Mouse (Mus musculus): Measurements from ENCODE around the gene Ddx39. TPM values are rescaled to one million over a fixed set of nuclear protein-coding genes. Genes with fewer than 3 reads are reported as not detected.

Ddx39 gene
- 10 to 100 TPM; 15.2 to 15.9 TPM for total RNA-seq (2021)
- long read RNA-seq, experiment 1, transcript Ddx39-201 (11 exons, 1,656 nt): major isoform, 25 of 32 reads
- long read RNA-seq, experiment 1, partial matches to known transcripts: 4 of 32 reads
- long read RNA-seq, experiment 1, other reads (novel, unspliced or antisense): 1 of 32 reads
- long read RNA-seq, experiment 2, transcript Ddx39-201 (11 exons, 1,656 nt): major isoform, 8 of 11 reads
- long read RNA-seq, experiment 2, partial matches to known transcripts: 0 of 11 reads
- long read RNA-seq, experiment 2, other reads (novel, unspliced or antisense): 2 of 11 reads

DNA sequence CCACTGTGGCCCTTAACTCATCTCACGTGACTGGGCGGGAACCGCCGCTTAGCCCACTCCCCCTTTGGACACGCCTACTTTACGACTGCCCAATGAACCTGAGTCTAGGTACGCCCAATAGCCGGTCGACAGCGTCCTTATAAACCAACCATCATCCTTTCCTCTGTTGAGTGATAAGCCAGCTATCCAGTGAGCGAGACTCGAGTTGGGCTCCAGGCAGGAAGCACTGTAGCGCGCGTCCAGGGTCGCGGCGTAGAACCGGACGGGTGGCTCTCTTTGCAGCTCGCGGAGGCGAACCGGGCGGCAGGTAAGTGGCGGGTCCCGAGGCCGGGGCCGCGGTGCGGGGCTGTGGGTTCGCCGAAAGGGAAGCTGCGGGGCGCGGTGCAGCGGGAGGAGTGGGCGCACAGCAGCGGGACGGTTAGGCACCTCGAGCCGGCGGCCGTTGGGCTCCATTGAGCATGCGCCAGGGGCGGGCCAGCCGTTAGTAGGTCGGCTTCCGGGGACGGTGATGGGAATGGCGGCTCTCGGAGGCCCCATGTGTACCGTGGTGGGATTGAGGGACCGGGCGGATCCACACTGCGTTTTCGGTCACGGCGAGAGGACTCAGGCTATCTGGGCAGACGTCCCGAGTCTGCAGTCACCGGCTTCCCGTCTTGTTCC lies at the start of gene Ddx39:
Ddx39 (plus strand) TSS at position 147 of the 660 bp plus-strand sequence.
- DNase-seq: peak; percentile 98 to 99

DNA sequence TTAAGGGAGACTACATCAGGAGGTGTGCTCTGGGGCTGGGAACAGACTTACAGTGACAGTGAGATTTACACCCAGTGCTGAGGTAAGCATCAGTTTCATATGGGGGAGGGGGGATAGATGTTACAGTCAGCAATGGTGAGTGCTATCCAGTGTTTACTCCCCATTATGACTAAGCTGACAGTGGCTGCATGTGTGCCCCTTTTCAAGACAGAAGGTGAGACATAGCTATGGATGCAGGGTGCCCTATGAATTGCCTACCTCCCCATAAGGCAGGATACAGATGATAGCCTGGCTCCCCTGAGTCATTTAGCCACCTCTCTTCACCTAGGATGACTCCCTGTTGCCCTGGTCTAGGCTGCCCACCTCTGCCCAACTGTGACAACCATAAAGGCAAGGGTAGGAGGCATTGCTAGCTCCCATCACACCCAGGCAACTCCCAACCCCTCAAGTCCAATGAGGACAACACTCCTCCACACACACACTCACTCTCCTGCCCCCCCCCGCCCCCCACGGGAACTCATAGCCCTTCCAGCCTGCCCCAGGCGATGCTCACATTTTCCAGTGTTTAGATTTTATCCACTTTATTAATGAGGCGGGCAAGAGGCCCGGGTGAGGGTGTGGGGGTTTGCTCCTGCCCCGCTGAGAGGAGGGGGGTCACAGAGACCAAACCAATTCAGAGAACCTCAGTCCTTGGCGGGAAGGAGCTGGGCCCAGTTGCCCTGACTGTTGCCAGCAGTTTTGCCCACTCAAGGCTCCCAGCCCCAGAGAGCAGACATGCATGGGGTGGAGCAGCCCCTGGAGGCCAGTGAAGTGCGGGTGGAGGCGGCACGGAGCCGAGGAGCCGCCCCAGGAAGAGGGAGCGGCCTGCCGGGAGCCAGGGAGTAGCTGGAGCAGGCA lies 48.8 kb upstream of the Ddx39 start, which contains the start of gene Ptger1:
Ptger1 (plus strand) TSS at position 710 of the 897 bp plus-strand sequence.
- DNase-seq: peak; percentile 74 to 88

DNA sequence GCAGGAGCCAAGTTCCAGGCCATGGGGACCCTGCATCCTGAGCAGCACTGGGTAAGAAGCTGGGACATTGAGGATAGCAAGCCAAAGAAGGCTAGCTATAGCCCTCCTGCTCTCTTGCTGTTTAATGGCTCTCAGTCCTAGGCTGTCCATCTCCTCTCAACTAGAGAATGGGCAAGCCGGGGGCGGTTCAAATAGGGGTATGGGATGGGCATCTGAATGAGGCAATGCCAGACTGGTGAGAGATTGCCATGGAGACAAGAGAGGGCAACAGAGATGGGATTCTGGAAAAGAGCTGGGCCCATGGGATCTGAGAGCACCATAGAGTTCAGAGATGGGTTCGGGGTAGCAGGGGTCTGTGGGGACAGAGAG lies 48.1 kb upstream of the Ddx39 start:
- DNase-seq: no peak

DNA sequence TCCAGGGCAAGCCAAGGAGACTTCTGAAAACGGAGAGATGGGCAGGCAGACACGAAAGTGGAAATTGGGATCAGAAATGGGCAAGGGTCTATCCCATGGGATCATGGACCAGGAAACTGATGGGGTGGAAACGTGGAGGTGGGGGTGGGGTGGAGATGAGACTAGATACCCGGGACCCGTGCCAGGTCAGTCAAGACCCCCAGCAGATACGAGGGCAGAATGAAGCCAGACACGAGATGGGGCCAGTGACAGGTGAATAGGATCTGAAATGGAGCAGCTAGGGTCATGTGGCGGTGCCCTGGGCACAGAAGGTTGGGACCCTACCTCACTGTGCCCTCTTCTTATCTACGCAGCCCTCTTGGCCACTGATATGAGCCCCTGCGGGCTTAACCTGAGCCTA lies 47.5 kb upstream of the Ddx39 start:
- DNase-seq: no peak

DNA sequence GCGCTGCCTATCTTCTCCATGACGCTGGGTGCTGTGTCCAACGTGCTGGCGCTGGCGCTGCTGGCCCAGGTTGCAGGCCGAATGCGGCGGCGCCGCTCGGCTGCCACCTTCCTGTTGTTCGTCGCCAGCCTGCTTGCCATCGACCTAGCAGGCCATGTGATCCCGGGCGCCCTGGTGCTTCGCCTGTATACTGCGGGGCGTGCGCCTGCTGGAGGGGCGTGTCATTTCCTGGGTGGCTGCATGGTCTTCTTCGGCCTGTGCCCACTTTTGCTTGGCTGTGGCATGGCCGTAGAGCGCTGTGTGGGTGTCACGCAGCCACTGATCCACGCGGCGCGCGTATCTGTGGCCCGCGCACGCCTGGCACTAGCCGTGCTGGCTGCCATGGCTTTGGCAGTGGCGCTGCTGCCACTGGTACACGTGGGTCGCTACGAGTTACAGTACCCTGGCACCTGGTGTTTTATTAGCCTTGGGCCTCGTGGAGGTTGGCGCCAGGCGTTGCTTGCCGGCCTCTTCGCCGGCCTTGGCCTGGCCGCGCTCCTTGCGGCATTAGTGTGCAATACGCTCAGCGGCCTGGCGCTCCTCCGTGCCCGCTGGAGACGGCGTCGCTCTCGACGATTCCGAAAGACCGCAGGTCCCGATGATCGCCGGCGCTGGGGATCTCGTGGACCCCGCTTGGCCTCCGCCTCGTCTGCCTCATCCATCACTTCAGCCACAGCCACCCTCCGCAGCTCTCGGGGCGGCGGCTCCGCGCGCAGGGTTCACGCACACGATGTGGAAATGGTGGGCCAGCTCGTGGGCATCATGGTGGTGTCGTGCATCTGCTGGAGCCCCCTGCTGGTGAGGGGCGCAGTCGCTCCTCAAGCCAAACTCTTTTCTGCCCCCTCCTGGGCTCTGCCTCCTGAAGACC lies 46.7 kb upstream of the Ddx39 start:
- peak; percentile 39 to 60 for DNase-seq

GRCm38 (mm10) chr8:83669013-83669412 lies 46.0 kb upstream of the Ddx39 start:
- DNase-seq: no peak

- DNase-seq: no peak
Measured at GRCm38 (mm10) chr8:83672936-83673335, 42.0 kb upstream of the Ddx39 start.

- no peak for DNase-seq
Measured at GRCm38 (mm10) chr8:83674497-83674896, 40.5 kb upstream of the Ddx39 start.

DNA sequence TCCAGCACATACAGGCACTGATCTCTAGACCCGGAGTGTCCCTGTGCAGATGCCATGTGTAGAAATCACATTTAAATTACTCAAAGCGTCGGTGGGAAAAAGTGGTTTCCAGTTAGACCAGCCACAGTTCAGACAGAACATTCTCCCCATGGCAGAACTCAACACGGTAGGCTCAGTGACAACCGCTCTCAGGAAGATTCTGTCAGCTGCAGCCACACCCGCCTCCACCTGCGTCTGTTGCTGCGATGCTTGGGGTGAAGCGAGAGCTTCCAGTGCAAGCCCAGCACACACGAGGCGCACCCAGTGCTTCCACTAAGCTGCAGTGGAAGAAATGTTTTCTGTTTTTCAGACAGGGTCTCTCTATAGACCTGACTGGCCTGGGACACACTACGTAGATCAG lies 35.1 kb upstream of the Ddx39 start:
- DNase-seq: no peak

- DNase-seq: no peak
Measured at GRCm38 (mm10) chr8:83680603-83681002, 34.4 kb upstream of the Ddx39 start.

DNA sequence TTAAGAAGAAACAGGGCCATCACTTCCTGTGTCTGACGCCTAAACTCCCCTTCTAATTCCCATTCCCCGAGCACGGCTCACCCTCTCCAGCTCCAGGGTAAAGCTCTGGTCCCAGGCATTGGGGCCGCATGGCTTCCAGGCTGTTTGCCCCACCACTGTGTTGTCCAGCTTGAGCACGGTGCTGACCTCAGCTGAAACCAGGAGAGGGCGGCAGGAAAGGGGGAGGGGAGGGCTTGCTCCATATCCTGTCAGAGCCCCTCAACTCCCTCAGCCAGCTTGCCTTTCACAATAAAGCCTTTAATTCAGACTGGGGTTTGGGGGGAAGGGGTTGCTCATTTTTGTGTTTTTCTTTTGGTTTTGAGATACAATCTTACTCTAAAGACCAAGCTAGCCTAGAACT lies 33.9 kb upstream of the Ddx39 start:
- DNase-seq: no peak

DNA sequence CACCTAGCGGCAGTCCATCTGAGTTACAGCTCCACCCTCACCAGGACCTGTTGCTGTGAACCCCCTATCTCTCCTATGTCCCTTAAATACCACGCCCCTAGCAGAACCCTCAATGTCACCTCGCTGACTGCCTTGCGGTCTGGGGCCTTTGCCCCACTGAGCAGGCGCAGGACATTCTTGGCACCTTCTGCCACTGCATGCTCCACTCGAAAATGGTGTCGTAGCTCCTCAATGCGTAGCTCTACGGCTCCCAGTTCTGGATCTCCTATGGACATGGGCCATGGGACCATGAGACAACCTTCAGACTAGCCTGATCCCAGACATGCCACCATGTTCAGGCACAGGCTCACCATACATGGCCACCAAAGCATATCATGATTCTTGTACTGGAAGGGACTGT lies 30.5 kb upstream of the Ddx39 start:
- no peak for DNase-seq

DNA sequence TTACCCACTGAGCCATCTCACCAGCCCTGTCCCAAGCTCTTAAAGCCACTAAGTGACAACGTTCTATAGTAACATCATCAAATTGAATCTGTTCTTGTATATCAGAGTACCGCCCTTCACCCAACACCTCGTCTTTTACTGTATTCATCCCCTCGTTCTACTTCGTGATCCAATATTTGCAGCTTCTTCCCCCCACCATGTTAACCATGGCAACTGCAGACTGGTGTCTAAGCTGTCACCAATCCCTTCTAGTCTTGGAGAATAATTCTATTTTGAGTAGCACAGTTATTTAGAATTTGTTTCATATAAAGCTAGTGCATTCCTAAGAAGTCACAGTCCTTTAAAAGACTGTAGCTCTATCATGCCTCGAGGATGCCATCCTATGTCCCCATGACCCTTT lies 25.7 kb upstream of the Ddx39 start:
- no peak for DNase-seq

DNA sequence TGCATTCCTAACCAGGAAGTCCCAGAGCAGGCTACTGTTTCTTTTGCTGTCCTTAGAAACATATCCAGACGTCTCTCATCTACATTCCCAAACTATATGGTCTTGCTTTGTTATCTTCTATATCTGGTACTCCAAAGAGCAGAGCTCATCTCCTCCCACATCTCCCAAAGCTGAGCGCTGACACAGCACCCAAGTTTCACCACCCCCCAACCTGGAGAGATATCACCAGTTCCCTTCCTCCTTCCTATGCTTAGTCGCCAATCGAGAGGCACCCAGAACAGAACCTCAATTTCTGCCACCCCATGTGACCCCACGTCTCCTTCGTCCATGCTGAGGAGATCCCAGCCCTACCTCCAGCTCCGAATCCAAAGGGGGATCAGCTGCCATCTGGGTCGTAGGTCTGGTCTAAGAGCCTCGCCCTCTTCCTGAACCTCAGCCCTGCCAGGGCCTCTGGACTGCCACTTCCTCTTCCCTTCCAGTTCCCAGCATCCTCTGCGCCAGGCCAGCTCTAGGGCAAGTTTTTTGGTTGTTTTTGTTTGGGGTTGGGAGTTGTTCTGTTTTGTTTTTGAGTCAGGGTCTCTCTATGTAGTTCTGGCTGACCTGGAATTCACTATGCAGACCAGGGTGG lies 21.3 kb upstream of the Ddx39 start:
- peak; percentile 50 to 70 for DNase-seq

GRCm38 (mm10) chr8:83694369-83695160 lies 20.4 kb upstream of the Ddx39 start:
- DNase-seq: no peak

GRCm38 (mm10) chr8:83695351-83696106 lies 19.4 kb upstream of the Ddx39 start:
- DNase-seq: peak; percentile 34 to 54

- peak; percentile 69 to 79 for DNase-seq
Measured at GRCm38 (mm10) chr8:83697374-83698220, 17.4 kb upstream of the Ddx39 start.

DNA sequence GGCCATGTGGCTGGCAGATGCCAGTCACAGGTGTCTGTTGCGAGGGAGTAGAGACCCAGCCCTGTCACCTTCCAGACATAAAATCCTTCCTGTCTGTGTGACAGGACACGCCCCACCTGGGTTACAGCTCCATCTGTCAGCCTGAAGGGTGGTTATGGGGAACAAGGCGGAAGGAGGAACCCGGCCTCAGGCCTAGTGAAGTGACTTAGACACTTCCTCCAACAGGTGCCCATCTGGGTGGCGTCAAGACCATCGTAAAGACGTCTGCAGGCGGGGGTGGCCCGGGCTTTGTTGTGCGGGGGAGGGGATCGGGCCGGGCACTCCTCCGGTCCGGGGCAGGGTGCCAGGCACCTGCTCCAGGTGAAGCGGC lies 16.7 kb upstream of the Ddx39 start:
- peak; percentile 63 to 67 for DNase-seq

Data from heart, adult 18-20 months (tissue).